Mouse (Mus musculus) CH12.LX (cell line): Measurements from ENCODE around the gene Cfap161. TPM values are rescaled to one million over a fixed set of nuclear protein-coding genes. Genes with fewer than 3 reads are reported as not detected.

ENCODE experiments used
- DNase-seq: peaks from one replicate; pipeline ENCODE4 v3.0.0-alpha.2; 2013; ENCODE audit errors: extremely low read depth
- H3K27ac ChIP-seq: 2 replicates; pipeline ENCODE4 v1.5.1; 2012; ENCODE audit warnings: low read depth, mild to moderate bottlenecking, control low read depth, moderate library complexity; ENCODE audit not compliant: insufficient read depth
- H3K27me3 ChIP-seq: replicated peaks from 2 replicates; pipeline ENCODE3; 2012; ENCODE audit warnings: inconsistent platforms
- H3K36me3 ChIP-seq, 2 experiments: replicated peaks in 1 of 2; 2 replicates each; pipeline versions ENCODE3 to v1.6.1; 2012; ENCODE audit warnings: inconsistent platforms in 1 of 2, low read length in 1 of 2, mild to moderate bottlenecking in 1 of 2, mixed read lengths in 1 of 2, moderate library complexity in 1 of 2; ENCODE audit not compliant: control insufficient read depth in 1 of 2, insufficient read depth in 1 of 2
- H3K4me1 ChIP-seq, 2 experiments: 2 replicates each; pipeline ENCODE4 v1.6.1; 2012; ENCODE audit warnings: inconsistent platforms in 1 of 2, moderate library complexity in 1 of 2; ENCODE audit not compliant: insufficient read depth in 2 of 2, control insufficient read depth in 1 of 2
- H3K4me2 ChIP-seq: 2 replicates; pipeline ENCODE4 v1.6.1; 2012; ENCODE audit warnings: low read depth, mild to moderate bottlenecking, control low read depth; ENCODE audit not compliant: poor library complexity, insufficient read depth, severe bottlenecking
- H3K4me3 ChIP-seq, 3 experiments: fragments of 150-350 bp in 1 of 3; sonication (generic) in 1 of 3; replicated peaks in 1 of 3; 2 replicates each; pipeline versions ENCODE3 to v1.5.1; 2011 to 2012; ENCODE audit warnings: low read depth in 2 of 3, low read length in 2 of 3, mild to moderate bottlenecking in 2 of 3, moderate library complexity in 2 of 3, control low read depth in 1 of 3, improper control_type of control experiment in 1 of 3, inconsistent platforms in 1 of 3, mixed read lengths in 1 of 3; ENCODE audit not compliant: poor library complexity in 1 of 3
- H3K79me2 ChIP-seq: replicated peaks from 2 replicates; pipeline ENCODE4 v1.6.1; 2012; ENCODE audit warnings: mild to moderate bottlenecking, moderate library complexity; ENCODE audit not compliant: control insufficient read depth, poor library complexity, insufficient read depth, severe bottlenecking; ENCODE audit errors: extremely low read depth
- H3K9ac ChIP-seq: 2 replicates; pipeline ENCODE4 v1.6.1; 2012; ENCODE audit warnings: low read depth, mild to moderate bottlenecking, control low read depth, moderate library complexity; ENCODE audit not compliant: insufficient read depth
- H3K9me3 ChIP-seq: replicated peaks from 2 replicates; pipeline ENCODE3; 2012; ENCODE audit warnings: low read length, inconsistent platforms, mixed read lengths
- CHD1 ChIP-seq: IDR thresholded peaks from 2 replicates; pipeline ENCODE4 v1.6.1; 2012; ENCODE audit warnings: low read depth, low read length, improper control_type of control experiment, inconsistent platforms
- ETS1 ChIP-seq: conservative IDR thresholded peaks from 2 replicates; pipeline ENCODE4 v1.6.1; 2012; ENCODE audit warnings: low read depth, mild to moderate bottlenecking, inconsistent platforms, low read length, improper control_type of control experiment, moderate library complexity
- MAFK ChIP-seq: IDR thresholded peaks from 2 replicates; pipeline ENCODE4 v1.6.1; 2011; ENCODE audit warnings: low read length, improper control_type of control experiment; ENCODE audit not compliant: insufficient replicate concordance
- MAX ChIP-seq: IDR thresholded peaks from 2 replicates; pipeline ENCODE4 v1.6.1; 2011; ENCODE audit warnings: low read length, improper control_type of control experiment
- MXI1 ChIP-seq: IDR thresholded peaks from 2 replicates; pipeline ENCODE4 v1.6.1; 2011; ENCODE audit warnings: mild to moderate bottlenecking, low read depth, low read length, improper control_type of control experiment
- RAD21 ChIP-seq: IDR thresholded peaks from 2 replicates; pipeline ENCODE4 v1.6.1; 2011; ENCODE audit warnings: low read depth, mild to moderate bottlenecking, low read length, improper control_type of control experiment, moderate library complexity
- RCOR1 ChIP-seq: conservative IDR thresholded peaks from 2 replicates; pipeline ENCODE4 v1.6.1; 2012; ENCODE audit warnings: low read depth, mild to moderate bottlenecking, inconsistent platforms, low read length, improper control_type of control experiment
- TBP ChIP-seq: conservative IDR thresholded peaks from 2 replicates; pipeline ENCODE4 v1.6.1; 2011; ENCODE audit warnings: low read depth, low read length, improper control_type of control experiment
- ZMIZ1 ChIP-seq: IDR thresholded peaks from 2 replicates; pipeline ENCODE4 v1.6.1; 2012; ENCODE audit warnings: low read depth, mild to moderate bottlenecking, inconsistent platforms, low read length, improper control_type of control experiment
- dilution Hi-C: fragments of 300-500 bp; cut with MboI; formaldehyde crosslinking; loops from 2 replicates; pipeline ENCODE4 v1.14.3; 2020; ENCODE audit warnings: low sequenced_read_pairs; ENCODE audit not compliant: extremely low pct_unique_long_range_greater_than_20kb, extremely low pct_ligation_motif_present
- in situ Hi-C: fragments of 300-500 bp; cut with MboI; formaldehyde crosslinking; loops from 3 replicates; pipeline ENCODE4 v1.14.3; 2019; ENCODE audit warnings: low sequenced_read_pairs, low pct_ligation_motif_present, low pct_unique_long_range_greater_than_20kb, mixed read lengths
- polyA plus RNA-seq: library from polyadenylated mRNA; unstranded; fragments of >175 nt; gene quantifications from 2 replicates; pipeline ENCODE4 v1.2.1, GENCODE M21; 2012; ENCODE audit warnings: low read depth; ENCODE audit not compliant: insufficient read length
- total RNA-seq, 2 experiments: library from RNA; depleted of rRNA; stranded (reverse); fragments of 300-350 nt in 1 of 2; fragments of >200 nt in 1 of 2; gene quantifications; 2 replicates each; pipeline ENCODE4 v1.2.3; 2012 to 2014

Gene Cfap161
- total and polyA plus RNA-seq, 3 experiments = 0.08 to 0.42 (median 0.17) TPM

GRCm38 (mm10) chr7:83736341-83737115 is 58.2 kb downstream of the Cfap161 start:
- H3K27me3 ChIP-seq = no peaks in the 10 kb centered on the region
- H3K9me3 ChIP-seq = no peaks in the 10 kb centered on the region
- DNase-seq = no peak
- no peaks in the 10 kb centered on the region for H3K36me3 ChIP-seq
- no peak overlapping the region for H3K4me2 ChIP-seq
- in situ Hi-C loops = no loop called here
- TF ChIP-seq RAD21 = no peak
- TF ChIP-seq, all 38 proteins: peak for 0
- Histone ChIP-seq H3K9ac (no peak overlapping the region), H3K27ac (no peak overlapping the region), H3K79me2 (no peaks in the 10 kb centered on the region), H3K4me1 (no peaks in the 10 kb centered on the region), H3K4me3 (no peak overlapping the region)
- dilution Hi-C loops = no loop called here

GRCm38 (mm10) chr7:83735108-83735781 is 59.4 kb downstream of the Cfap161 start:
- no peaks in the 10 kb centered on the region for H3K79me2 ChIP-seq
- TF ChIP-seq ETS1 = no peak
- no peak for TF ChIP-seq MAFK
- TF ChIP-seq CHD1 = no peak
- TF ChIP-seq MXI1 = no peak
- no peaks in the 10 kb centered on the region for H3K27me3 ChIP-seq
- H3K4me3 ChIP-seq = no peak overlapping the region
- H3K27ac ChIP-seq = no peak overlapping the region
- no peak overlapping the region for H3K4me2 ChIP-seq
- dilution Hi-C loops (no loop called here), in situ Hi-C loops (no loop called here)
- H3K4me1 ChIP-seq = no peaks in the 10 kb centered on the region
- H3K36me3 ChIP-seq = no peaks in the 10 kb centered on the region
- no peak for DNase-seq
- H3K9ac ChIP-seq = no peak overlapping the region
- no peaks in the 10 kb centered on the region for H3K9me3 ChIP-seq

GRCm38 (mm10) chr7:83734671-83735082 is 60.0 kb downstream of the Cfap161 start:
- no peak overlapping the region for H3K4me3 ChIP-seq
- H3K9ac ChIP-seq = no peak overlapping the region
- in situ Hi-C loops (no loop called here), dilution Hi-C loops (no loop called here)
- no peaks in the 10 kb centered on the region for H3K79me2 ChIP-seq
- H3K4me2 ChIP-seq = no peak overlapping the region
- H3K9me3 ChIP-seq = no peaks in the 10 kb centered on the region
- no peaks in the 10 kb centered on the region for H3K27me3 ChIP-seq
- DNase-seq = no peak
- H3K36me3 ChIP-seq = no peaks in the 10 kb centered on the region
- H3K27ac ChIP-seq = no peak overlapping the region
- TF ChIP-seq ZMIZ1 (no peak), MAX (no peak), RCOR1 (no peak), TBP (no peak)
- TF ChIP-seq, all 38 proteins: peak for 0
- no peaks in the 10 kb centered on the region for H3K4me1 ChIP-seq
